Mouse (Mus musculus) brain, adult 2 months (tissue): ENCODE measurements around the gene Pigr.

Experiments
- DNase-seq: peaks from one replicate; pipeline ENCODE4 v3.0.0; 2011; ENCODE audit warnings: low read depth, low spot score

Pigr gene

DNA sequence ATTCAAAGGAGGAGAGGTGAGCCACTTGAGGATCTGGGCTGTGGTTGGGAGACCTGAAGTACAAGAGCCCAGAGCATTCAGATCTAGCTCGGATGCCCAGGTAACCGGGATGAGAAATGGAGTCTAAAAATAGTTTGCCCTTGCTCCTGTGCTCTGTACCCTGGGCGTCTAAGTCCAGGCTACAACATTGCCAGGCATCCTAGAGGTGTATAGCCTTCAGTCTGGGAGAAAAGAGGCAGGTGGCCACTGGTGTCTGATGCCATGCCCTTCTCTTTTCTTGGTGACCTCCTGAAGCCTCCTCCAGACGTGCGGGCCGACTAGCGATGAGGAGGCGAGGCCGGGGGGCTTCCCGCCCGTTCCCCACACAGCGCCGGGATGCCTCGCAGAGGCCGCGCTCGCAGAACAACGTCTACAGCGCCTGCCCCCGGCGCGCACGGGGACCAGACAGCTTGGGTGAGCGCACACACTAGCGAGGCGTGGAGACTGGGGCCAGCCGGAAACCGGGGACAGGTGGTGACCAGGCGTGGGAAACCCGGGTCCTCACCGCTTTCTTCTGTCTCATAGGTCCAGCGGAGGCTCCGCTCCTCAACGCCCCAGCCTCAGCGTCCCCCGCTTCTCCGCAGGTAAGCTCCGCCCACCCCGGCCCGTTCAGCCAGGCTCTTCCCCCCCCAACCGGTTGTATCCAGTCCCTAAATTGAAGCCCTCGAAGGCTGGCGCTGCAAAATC lies 51.6 kb downstream of the Pigr start:
- DNase-seq: peak; percentile 22

DNA sequence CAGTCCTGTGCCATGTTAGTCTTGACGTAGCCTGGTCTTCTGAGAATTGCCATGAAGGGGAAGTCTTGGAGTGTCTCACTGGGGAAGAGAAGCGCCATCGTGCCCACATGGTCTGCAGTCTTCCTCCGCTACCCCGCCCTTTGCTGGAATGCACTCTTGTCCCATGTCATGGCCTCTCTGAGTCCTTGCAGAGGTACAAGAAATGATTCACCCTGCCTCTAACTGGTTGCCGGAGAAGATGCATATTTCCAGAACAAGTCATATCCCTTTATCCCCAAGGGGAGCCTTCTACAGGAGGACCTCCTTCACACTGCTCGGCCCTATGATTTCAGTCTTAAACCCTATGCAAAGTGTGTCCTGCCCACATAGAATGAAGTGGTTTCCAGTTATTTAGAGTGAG lies 53.4 kb downstream of the Pigr start:
- no peak for DNase-seq

DNA sequence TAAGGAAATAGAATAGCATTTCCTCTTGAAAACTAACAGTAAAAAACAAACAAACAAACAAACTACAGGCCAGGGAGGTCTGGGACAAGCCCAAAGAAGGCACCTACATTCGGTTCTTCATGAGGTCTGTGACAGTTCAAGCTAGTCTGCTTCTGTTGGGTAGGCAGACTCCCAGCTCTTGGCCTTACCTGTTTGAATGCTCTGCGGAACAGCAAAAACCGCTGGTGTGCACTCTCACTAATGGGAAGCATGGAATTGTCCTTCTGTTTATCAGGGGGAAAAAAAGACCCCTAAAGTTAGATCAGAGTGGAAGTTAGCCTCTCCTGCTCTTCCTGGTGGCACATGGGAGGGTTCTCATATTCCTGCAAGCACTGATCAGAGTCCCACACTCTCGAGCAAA lies 56.7 kb downstream of the Pigr start:
- DNase-seq: no peak

DNA sequence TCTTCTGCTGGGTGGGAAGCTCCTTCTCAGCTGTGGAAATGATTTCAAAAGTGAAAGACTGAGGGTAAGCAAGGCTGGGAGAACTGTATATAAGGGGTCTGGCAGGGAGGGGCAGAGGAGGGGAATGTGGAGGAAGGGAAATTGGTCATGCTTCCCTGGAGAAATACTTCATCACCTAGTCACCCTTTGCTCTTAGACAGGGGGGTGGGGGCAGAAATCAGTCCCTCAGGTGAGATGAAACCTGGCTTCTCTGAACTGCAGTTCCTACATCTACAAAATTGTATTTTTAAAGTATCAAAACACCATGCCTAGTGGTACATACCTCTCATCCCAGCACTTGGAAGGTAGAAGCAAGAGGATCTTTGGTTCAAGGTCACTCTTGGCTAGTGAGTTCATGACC lies 60.9 kb downstream of the Pigr start, which contains the start of gene Il24:
Gene Il24 (minus strand): TSS at position 101 of the 400 bp plus-strand sequence.
- no peak for DNase-seq

DNA sequence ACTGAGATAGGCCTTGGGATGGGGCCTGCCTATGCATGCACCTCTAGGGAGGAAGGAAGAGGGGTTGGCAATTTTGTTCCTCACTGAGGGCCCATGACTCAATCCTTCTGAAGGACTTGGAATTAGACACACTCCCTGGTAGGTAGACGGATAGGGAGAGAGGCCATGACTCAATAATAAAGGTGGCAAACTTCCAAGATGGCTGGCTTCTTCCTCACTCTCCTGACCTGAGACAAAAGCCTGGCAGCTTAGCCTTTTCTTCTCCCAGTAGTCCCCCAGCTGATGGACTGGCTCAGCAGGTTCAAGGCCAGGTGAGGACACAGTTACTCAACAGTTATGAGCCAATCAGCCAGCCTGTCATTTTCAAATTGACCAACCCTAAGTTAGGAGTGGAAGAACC lies 66.0 kb downstream of the Pigr start:
- no peak for DNase-seq

DNA sequence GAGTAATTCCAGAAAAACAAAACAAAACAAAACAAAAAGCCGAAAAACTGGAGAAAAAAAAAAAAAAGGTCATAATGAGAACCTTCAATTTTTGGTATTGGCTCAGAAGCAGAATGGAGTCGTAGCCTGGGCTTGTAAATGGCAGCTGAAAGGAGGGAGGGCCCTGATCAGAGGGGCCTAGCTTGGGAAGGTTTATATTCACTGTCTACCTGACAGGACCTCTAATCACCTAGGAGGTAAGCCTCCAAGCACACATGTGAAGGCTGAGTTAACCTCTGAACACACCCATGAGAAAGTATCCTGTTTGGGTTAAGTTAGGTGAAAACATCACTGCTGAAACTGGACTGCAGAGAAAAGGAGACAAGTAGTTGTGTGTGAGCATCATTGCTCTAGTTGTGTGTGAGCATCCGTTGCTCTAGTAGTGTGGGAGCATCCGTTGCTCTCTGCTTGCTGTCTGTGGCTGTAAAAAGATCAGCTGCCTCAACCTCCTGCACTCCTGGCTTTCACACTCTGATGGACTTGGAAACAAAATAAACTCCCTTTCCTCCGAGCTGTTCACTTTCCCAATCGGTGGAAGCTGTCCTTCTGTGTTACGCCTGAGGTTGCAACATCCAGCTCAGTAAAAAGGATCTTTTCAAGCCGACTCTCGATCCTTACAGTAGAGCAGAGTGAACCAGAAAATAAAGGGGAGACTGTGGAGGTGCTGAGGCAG lies 67.0 kb downstream of the Pigr start:
- no peak for DNase-seq

DNA sequence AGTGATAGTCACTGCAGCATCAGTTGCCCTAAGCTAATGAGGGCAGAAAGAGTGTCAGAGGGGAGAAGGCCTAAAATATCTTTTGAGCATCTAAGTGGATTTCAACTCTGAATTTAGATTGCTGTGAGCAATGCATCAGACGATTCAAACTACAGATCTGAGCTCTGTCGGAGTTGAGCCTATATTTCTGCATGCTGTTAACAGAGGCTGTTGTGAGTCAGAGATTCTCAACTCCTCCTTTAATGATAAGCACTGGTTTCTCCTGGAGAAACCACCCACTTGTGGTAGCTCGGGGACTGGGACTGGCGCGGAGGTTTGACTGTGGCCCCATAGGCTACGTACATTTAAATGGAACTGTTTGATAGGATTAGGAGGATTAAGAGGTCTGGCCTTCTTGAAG lies 68.0 kb downstream of the Pigr start:
- DNase-seq: peak; percentile 37
